Mouse (Mus musculus): ENCODE data around the gene Gabarap. TPM values are rescaled to one million over a fixed set of nuclear protein-coding genes. Genes with fewer than 3 reads are reported as not detected.
"Not testable (repeated sequence)": the region's sequence is repeated elsewhere in the genome, so short reads cannot be mapped to it uniquely, and the experiment has no call there.

The Gabarap gene
- total and polyA plus RNA-seq, 2 experiments from 2014 or later: 209 to 548 TPM

DNA sequence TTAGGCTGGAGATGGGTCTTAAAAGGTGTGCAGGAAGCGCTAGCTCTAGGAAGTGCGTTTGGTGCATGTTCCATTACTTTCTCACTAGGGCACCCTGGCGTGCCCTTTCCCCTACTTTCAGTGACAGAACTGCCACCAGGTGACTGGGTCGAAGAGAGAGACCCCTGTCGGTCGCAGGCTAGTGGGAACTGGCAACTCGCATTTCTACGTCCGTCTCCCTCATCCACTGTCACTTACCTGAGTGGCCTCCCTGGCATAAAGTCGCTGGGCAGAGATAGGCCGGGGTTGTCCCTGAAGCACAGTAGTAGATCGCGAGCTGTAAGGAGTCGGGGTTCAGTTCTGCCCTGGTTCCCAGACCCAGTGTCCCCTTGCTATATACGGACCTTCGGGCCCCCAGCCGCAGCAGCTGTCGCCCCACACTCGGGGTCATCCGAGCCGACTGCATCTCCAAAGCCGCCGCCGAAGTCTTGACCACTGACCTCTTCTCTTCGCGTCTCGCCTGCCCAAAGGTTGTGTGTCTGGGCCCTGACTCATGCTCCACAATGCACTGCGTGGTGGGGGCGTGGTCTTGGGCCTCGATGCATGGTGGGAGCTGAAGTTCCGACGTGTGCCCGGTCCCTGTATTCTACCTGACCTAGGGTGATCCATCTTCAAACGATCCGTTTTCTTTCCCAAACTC, 24.1 kb downstream of the Gabarap start, which contains the start of gene Acadvl:
Gene Acadvl, minus strand, starts transcription at position 532 of the 679 bp plus-strand sequence.
- 0% methylated on average over 35 of the region's 35 CpGs for WGBS
- H3K4me2 ChIP-seq (ENCODE audit: low read depth, low read length): peak within 1 kb of the TSS; percentile 92
- H3K4me3 ChIP-seq (ENCODE audit: low read length): peak within 1 kb of the TSS; percentile 62
- peak within 1 kb of the TSS; percentile 77 for H3K27ac ChIP-seq
- H3K9me3 ChIP-seq (ENCODE audit: low read length): no peaks in the 10 kb centered on the region
- peaks cover 31% of the 10 kb centered on the region for H3K4me1 ChIP-seq (ENCODE audit: insufficient read depth, low read length)
- ATAC-seq (peak; percentile 81), DNase-seq (ENCODE audit: low spot score) (peak; percentile 91)
- H3K36me3 ChIP-seq (ENCODE audit: insufficient read depth, low read length): peaks cover 28% of the 10 kb centered on the region
- peak within 1 kb of the TSS; percentile 81 for H3K9ac ChIP-seq (replicated peaks; ENCODE audit: low read length)
- peak; percentile 63 for TF ChIP-seq CTCF (IDR thresholded peaks at IDR 0.05; ENCODE audit: low read depth)
- no peaks in the 10 kb centered on the region for H3K27me3 ChIP-seq (ENCODE audit: insufficient read depth, low read length)

DNA sequence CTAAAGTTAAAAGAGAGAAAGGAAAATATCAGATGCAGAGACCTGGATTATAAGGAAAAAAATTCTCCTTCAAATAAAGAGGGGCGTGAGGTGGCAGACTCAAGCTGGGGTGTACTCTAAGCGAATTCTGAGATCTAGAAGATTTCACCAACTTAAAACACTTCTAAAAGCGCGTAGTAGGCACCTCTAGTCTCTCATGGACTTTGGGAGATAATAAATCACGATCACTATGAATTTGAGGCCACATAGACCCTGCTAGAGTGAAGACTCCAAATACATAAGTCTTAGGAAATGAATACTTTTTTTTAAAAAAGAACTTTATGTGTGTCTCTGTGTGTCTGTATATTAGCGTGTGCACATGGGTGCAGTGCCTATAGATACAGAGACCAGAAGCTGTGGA, 24.7 kb downstream of the Gabarap start:
- no peak for TF ChIP-seq CTCF (IDR thresholded peaks at IDR 0.05; ENCODE audit: low read depth)
- Histone ChIP-seq H3K4me1 (ENCODE audit: insufficient read depth, low read length) (peaks cover 38% of the 10 kb centered on the region), H3K9ac (replicated peaks; ENCODE audit: low read length) (peak overlapping the region; percentile 81; the same call in 1 of the 2 replicates), H3K9me3 (ENCODE audit: low read length) (no peaks in the 10 kb centered on the region), H3K4me3 (ENCODE audit: low read length) (no peak overlapping the region; the same call in 1 of the 2 replicates), H3K27me3 (ENCODE audit: insufficient read depth, low read length) (no peaks in the 10 kb centered on the region), H3K36me3 (ENCODE audit: insufficient read depth, low read length) (peaks cover 22% of the 10 kb centered on the region), H3K27ac (no peak overlapping the region), H3K4me2 (ENCODE audit: low read depth, low read length) (peak overlapping the region; percentile 92)
- ATAC-seq: no peak
- no peak for DNase-seq (ENCODE audit: low spot score)
- WGBS: 65% methylated on average over 6 of the region's 6 CpGs

DNA sequence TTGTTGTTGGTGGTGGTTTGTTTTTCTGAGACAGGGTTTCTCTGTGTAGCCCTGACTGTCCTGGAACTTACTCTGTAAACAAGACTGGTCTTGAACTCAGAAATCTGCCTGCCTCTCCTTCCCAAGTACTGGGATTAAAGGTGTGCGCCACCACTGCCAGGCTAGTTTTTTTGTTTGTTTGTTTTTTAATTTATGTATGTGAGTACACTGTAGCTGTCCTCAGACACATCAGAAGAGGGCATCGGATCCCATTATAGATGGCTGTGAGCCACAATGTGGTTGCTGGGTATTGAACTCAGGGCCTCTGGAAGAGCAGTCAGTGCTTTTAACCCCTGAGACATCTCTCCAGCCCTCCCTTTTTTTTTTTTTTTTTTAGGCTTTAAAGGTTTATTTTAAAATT, 25.2 kb downstream of the Gabarap start:
- Histone ChIP-seq H3K36me3 (ENCODE audit: insufficient read depth, low read length) (peaks cover 17% of the 10 kb centered on the region), H3K4me1 (ENCODE audit: insufficient read depth, low read length) (peaks cover 39% of the 10 kb centered on the region)
- H3K4me3 ChIP-seq (ENCODE audit: low read length); ATAC-seq; H3K9ac ChIP-seq (replicated peaks; ENCODE audit: low read length); H3K9me3 ChIP-seq (ENCODE audit: low read length); DNase-seq (ENCODE audit: low spot score); H3K27ac ChIP-seq; H3K4me2 ChIP-seq (ENCODE audit: low read depth, low read length); H3K27me3 ChIP-seq (ENCODE audit: insufficient read depth, low read length): not testable (repeated sequence)
- 82% methylated on average over 2 of the region's 2 CpGs for WGBS

DNA sequence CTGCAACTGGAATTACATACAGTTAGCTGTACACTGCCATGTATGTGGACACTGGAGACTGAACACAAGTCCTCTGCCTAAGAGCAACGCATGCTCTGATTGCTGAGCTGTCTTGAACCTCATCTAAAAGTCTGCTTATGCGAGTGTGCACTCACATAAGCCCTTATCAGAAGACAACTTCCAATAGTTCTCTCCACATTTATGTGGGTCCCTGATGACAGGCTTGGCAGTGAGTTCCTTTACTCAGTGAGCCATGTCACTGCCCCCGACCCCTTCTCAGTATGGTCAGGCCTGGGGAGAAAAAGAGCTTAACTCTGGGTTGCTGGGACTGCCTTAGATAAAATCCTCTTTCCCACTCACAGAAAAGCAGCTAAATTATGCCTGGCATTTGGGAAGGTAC, 25.7 kb downstream of the Gabarap start, which contains the start of gene Dlg4:
Gene Dlg4, plus strand, starts transcription at position 274 of the 400 bp plus-strand sequence.
- TF ChIP-seq CTCF (IDR thresholded peaks at IDR 0.05; ENCODE audit: low read depth): no peak
- Histone ChIP-seq H3K27ac (peak within 1 kb of the TSS; percentile 95), H3K27me3 (ENCODE audit: insufficient read depth, low read length) (no peaks in the 10 kb centered on the region), H3K9ac (replicated peaks; ENCODE audit: low read length) (peak within 1 kb of the TSS; percentile 92), H3K4me1 (ENCODE audit: insufficient read depth, low read length) (peaks cover 39% of the 10 kb centered on the region), H3K36me3 (ENCODE audit: insufficient read depth, low read length) (peaks cover 12% of the 10 kb centered on the region), H3K4me3 (ENCODE audit: low read length) (peak within 1 kb of the TSS; percentile 80), H3K9me3 (ENCODE audit: low read length) (no peaks in the 10 kb centered on the region), H3K4me2 (ENCODE audit: low read depth, low read length) (peak within 1 kb of the TSS; percentile 90)
- DNase-seq (ENCODE audit: low spot score) (no peak), ATAC-seq (no peak)
- WGBS: 80% methylated on average over 3 of the region's 3 CpGs

DNA sequence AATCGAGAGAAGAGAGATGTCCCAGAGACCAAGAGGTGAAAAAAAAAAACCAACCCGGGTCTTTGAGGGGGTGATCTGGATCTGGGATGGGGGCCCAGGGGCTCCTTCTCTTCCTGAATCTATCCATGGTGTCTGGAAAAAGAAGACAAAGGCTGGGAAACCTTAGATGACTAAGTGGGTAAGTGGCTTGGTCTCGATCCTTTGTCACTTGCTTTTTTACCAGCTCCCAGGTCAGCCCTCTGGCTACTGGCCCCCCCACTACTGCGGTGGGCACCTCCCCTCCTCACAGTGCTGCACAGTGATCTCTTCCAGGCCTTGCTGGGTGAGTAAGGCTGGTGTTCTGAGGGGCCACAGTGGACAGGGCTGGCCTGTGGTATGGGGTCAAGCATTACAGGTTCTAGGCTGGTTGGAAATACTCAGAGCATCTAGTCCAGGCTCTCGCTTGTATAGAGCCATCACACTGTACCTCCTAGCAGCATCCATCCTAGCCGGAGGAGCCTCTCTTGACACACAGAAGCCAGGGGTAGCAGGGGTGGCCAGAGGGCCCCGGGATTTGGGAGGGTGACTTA, 26.3 kb downstream of the Gabarap start:
- peak overlapping the region; percentile 92 for H3K9ac ChIP-seq (replicated peaks; ENCODE audit: low read length)
- H3K9me3 ChIP-seq (ENCODE audit: low read length): no peaks in the 10 kb centered on the region
- ATAC-seq: no peak
- peak overlapping the region; percentile 95; the same call in 1 of the 2 replicates for H3K27ac ChIP-seq
- WGBS: 49% methylated on average over 7 of the region's 7 CpGs
- no peak for DNase-seq (ENCODE audit: low spot score)
- H3K27me3 ChIP-seq (ENCODE audit: insufficient read depth, low read length): no peaks in the 10 kb centered on the region
- no peak for TF ChIP-seq CTCF (IDR thresholded peaks at IDR 0.05; ENCODE audit: low read depth)
- H3K4me3 ChIP-seq (ENCODE audit: low read length): peak overlapping the region; percentile 80; the same call in 1 of the 2 replicates
- peak overlapping the region; percentile 90 for H3K4me2 ChIP-seq (ENCODE audit: low read depth, low read length)
- peaks cover 6% of the 10 kb centered on the region for H3K36me3 ChIP-seq (ENCODE audit: insufficient read depth, low read length)
- peaks cover 42% of the 10 kb centered on the region for H3K4me1 ChIP-seq (ENCODE audit: insufficient read depth, low read length)

DNA sequence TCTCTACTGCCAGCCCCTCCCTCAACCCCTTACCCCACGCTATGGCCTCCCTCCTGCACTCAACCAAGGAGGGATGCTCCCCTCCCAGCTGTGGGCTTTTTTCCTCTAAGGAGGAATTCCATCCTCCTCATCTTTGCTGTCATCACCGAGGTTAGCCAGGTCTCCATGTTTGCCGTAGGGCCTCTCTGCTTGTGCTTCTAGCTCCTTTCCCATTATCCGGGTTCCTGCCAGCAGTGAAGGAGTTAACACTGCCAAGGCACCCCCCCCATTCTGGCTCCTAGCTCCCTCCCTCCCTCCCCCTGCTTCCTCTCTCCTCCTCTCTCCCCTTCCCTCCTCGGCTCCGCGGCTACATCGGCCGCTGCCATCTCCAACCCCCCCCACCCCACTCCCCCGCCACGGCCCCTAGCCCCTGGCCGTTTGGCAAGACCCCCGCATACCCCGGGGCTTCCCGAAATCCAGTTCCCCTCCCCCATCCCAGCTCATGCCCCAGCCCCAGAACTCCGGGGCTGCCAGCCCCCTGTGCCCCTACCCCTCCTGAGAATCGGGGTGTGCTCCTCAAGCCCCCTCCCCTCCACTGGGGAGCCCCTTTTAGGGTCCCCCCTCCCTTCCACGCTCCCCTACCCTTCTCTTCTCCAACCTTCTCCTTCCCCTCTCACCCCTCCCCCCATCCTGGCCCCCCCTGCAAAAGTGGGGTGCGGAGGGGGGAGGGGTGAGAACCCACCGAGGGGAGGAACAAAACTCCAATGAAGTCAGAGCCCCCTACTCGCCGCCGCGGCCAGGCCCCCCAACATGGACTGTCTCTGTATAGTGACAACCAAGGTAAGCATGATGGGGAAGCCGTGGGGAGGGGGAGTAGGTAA, 27.4 kb downstream of the Gabarap start:
- H3K9ac ChIP-seq (replicated peaks; ENCODE audit: low read length): peak overlapping the region; percentile 92
- under 1% methylated on average over 24 of the region's 25 CpGs for WGBS
- peak overlapping the region; percentile 95 for H3K27ac ChIP-seq
- peak; percentile 1; the same call in 1 of the 2 replicates for ATAC-seq
- no peaks in the 10 kb centered on the region; the same call in 1 of the 2 replicates for H3K36me3 ChIP-seq (ENCODE audit: insufficient read depth, low read length)
- peak; percentile 92 for DNase-seq (ENCODE audit: low spot score)
- no peaks in the 10 kb centered on the region for H3K27me3 ChIP-seq (ENCODE audit: insufficient read depth, low read length)
- TF ChIP-seq CTCF (IDR thresholded peaks at IDR 0.05; ENCODE audit: low read depth): no peak
- H3K4me1 ChIP-seq (ENCODE audit: insufficient read depth, low read length): peaks cover 49% of the 10 kb centered on the region
- no peaks in the 10 kb centered on the region for H3K9me3 ChIP-seq (ENCODE audit: low read length)
- peak overlapping the region; percentile 90 for H3K4me2 ChIP-seq (ENCODE audit: low read depth, low read length)
- H3K4me3 ChIP-seq (ENCODE audit: low read length): peak overlapping the region; percentile 80

Data from hindbrain, postnatal 0 days (tissue).